Mouse (Mus musculus): ENCODE data around the gene Taf4. TPM values are rescaled to one million over a fixed set of nuclear protein-coding genes. Genes with fewer than 3 reads are reported as not detected.

The Taf4 gene
- polyA plus RNA-seq, 1 experiment: 26.4 TPM

DNA sequence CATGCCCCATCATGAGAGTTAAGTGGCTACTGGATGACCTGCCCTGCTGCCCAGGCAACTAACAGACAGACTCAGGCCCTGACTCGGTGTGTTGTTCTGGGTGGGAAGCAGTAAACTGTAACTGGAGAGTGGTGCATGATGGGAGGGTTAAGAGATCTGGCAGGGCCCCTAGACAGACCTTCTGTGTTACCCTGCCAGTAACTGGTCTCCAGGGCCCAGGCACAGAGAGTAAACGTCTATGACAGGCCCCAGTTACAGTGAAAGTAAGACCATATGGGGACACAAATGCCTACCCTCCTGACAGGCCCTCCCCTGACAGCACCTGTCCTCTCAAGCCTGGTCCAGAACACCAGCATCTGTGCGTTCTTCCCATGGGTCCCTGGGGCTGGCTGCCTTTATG lies 113.8 kb downstream of the Taf4 start:
- no peaks in the 10 kb centered on the region for H3K4me1 ChIP-seq (ENCODE audit: control insufficient read depth, insufficient read depth, low read length)
- H3K27ac ChIP-seq (ENCODE audit: insufficient read depth, low read length): no peak overlapping the region

More for the DNA sequence above, 113.8 kb downstream of the Taf4 start:
- H3K4me3 ChIP-seq (ENCODE audit: low read depth, low read length): no peak overlapping the region
- H3K27me3 ChIP-seq (ENCODE audit: control insufficient read depth, insufficient read depth, low read length, poor library complexity, severe bottlenecking): no peaks in the 10 kb centered on the region
- no peaks in the 10 kb centered on the region for H3K9me3 ChIP-seq (replicated peaks; ENCODE audit: control insufficient read depth, insufficient read depth, low read length, poor library complexity, severe bottlenecking)
- no peaks in the 10 kb centered on the region for H3K36me3 ChIP-seq (ENCODE audit: control insufficient read depth, insufficient read depth, low read length, poor library complexity, severe bottlenecking)
- no peak for TF ChIP-seq EP300 (IDR thresholded peaks at IDR 0.05; ENCODE audit: insufficient read depth, low read depth, low read length)
- TF ChIP-seq CTCF (IDR thresholded peaks at IDR 0.05; ENCODE audit: low read depth, low read length): no peak
- no peak for TF ChIP-seq POLR2A (IDR thresholded peaks at IDR 0.05; ENCODE audit: insufficient read depth, low read length)
- no peak overlapping the region for H3K9ac ChIP-seq (ENCODE audit: low read depth, poor library complexity, severe bottlenecking)

Other genes starting within 250 kb of the Taf4 start
- gene Lsm14b, start 48.3 kb upstream of the Taf4 start, polyA plus RNA-seq (2011; ENCODE audit: insufficient read depth, insufficient read length, low read depth, missing spikeins): 55.6 and 59.8 TPM in 2 replicates
- gene Psma7, start 65.8 kb upstream of the Taf4 start, polyA plus RNA-seq (2011; ENCODE audit: insufficient read depth, insufficient read length, low read depth, missing spikeins): 257 and 264 TPM in 2 replicates
- 5.1 TPM in 2 replicates for gene Ss18l1, start 65.9 kb upstream of the Taf4 start, polyA plus RNA-seq (2011; ENCODE audit: insufficient read depth, insufficient read length, low read depth, missing spikeins)
- 12.4 and 14.7 TPM in 2 replicates for gene Mtg2, start 93.9 kb upstream of the Taf4 start, polyA plus RNA-seq (2011; ENCODE audit: insufficient read depth, insufficient read length, low read depth, missing spikeins)
- gene Hrh3, start 127.8 kb upstream of the Taf4 start, polyA plus RNA-seq (2011; ENCODE audit: insufficient read depth, insufficient read length, low read depth, missing spikeins): 0.24 TPM in 1 of 2 replicates, not detected in the other
- 18.0 and 18.9 TPM in 2 replicates for gene Osbpl2, start 142.7 kb upstream of the Taf4 start, polyA plus RNA-seq (2011; ENCODE audit: insufficient read depth, insufficient read length, low read depth, missing spikeins)
- 50.0 and 54.3 TPM in 2 replicates for gene Adrm1, start 194.8 kb upstream of the Taf4 start, polyA plus RNA-seq (2011; ENCODE audit: insufficient read depth, insufficient read length, low read depth, missing spikeins)
- gene Lama5, start 249.2 kb upstream of the Taf4 start, polyA plus RNA-seq (2011; ENCODE audit: insufficient read depth, insufficient read length, low read depth, missing spikeins): 141 and 145 TPM in 2 replicates

Measured in ES-Bruce4 (cell line).